Mouse (Mus musculus): ENCODE data around the gene Noc2l. TPM values are rescaled to one million over a fixed set of nuclear protein-coding genes. Genes with fewer than 3 reads are reported as not detected.

Gene Noc2l
- polyA plus RNA-seq, 1 experiment from 2014 or later = 59.0 TPM

- Histone ChIP-seq H3K4me1 (replicated peaks) (peaks cover 15% of the 10 kb centered on the region), H3K9ac (no peak overlapping the region), H3K9me3 (no peaks in the 10 kb centered on the region), H3K27me3 (peaks cover 16% of the 10 kb centered on the region), H3K4me2 (no peak overlapping the region), H3K4me3 (no peak overlapping the region), H3K27ac (replicated peaks) (no peak overlapping the region), H3K36me3 (peaks cover 12% of the 10 kb centered on the region)
- 35% methylated on average over 3 of the region's 3 CpGs for WGBS
- no peak for ATAC-seq (ENCODE audit: low FRiP score, low read depth)
Measured at GRCm38 (mm10) chr4:156252619-156253018, 16.8 kb downstream of the Noc2l start.

- 38% methylated on average over 7 of the region's 7 CpGs for WGBS
- Histone ChIP-seq H3K27me3 (peaks cover 16% of the 10 kb centered on the region), H3K4me1 (replicated peaks) (peaks cover 15% of the 10 kb centered on the region), H3K36me3 (peaks cover 7% of the 10 kb centered on the region), H3K27ac (replicated peaks) (no peak overlapping the region), H3K4me3 (no peak overlapping the region), H3K4me2 (no peak overlapping the region), H3K9me3 (no peaks in the 10 kb centered on the region), H3K9ac (no peak overlapping the region)
- ATAC-seq (ENCODE audit: low FRiP score, low read depth) = no peak
Measured at GRCm38 (mm10) chr4:156253043-156253442, 17.2 kb downstream of the Noc2l start.

- peak; percentile 47 for ATAC-seq (ENCODE audit: low FRiP score, low read depth)
- Histone ChIP-seq H3K9me3 (no peaks in the 10 kb centered on the region), H3K36me3 (no peaks in the 10 kb centered on the region), H3K4me1 (replicated peaks) (peaks cover 15% of the 10 kb centered on the region), H3K27ac (replicated peaks) (no peak overlapping the region), H3K9ac (no peak overlapping the region), H3K4me2 (peak overlapping the region; percentile 51), H3K4me3 (peak overlapping the region; percentile 24), H3K27me3 (peaks cover 16% of the 10 kb centered on the region)
- WGBS = 2% methylated on average over 27 of the region's 30 CpGs
Measured at GRCm38 (mm10) chr4:156254361-156255077, 18.7 kb downstream of the Noc2l start.

- Histone ChIP-seq H3K4me1 (replicated peaks) (peaks cover 15% of the 10 kb centered on the region), H3K27ac (replicated peaks) (no peak within 1 kb of the TSS), H3K9me3 (no peaks in the 10 kb centered on the region), H3K27me3 (peaks cover 16% of the 10 kb centered on the region), H3K36me3 (no peaks in the 10 kb centered on the region), H3K4me2 (peak within 1 kb of the TSS; percentile 51), H3K9ac (no peak within 1 kb of the TSS), H3K4me3 (peak within 1 kb of the TSS; percentile 24)
- peak; percentile 55 for ATAC-seq (ENCODE audit: low FRiP score, low read depth)
- WGBS = 4% methylated on average over 26 of the region's 26 CpGs
Measured at GRCm38 (mm10) chr4:156255078-156255839, 19.4 kb downstream of the Noc2l start, which contains the start of gene Samd11. Gene Samd11, minus strand, starts transcription at chr4:156255657.

Small RNA genes within 50 kb of the gene (microRNA-seq; reads per million reads assigned to microRNA genes)
- 3.1 reads per million, percentile 13 among the genes with 10 or more reads in this experiment for gene Mir7658

Other genes starting within 250 kb of the Noc2l start
- 33.1 and 35.9 TPM in 2 replicates for gene B3galt6, start 243.4 kb upstream of the Noc2l start, polyA plus RNA-seq (2015; fragmentation: Nextera tagmentation; extraction: Ambion mirVana)
- 114 and 120 TPM in 2 replicates for gene Sdf4, start 243.1 kb upstream of the Noc2l start, polyA plus RNA-seq (2015; fragmentation: Nextera tagmentation; extraction: Ambion mirVana)
- gene Tnfrsf4, start 222.2 kb upstream of the Noc2l start, polyA plus RNA-seq (2015; fragmentation: Nextera tagmentation; extraction: Ambion mirVana) = 0.64 and 0.73 TPM in 2 replicates
- gene Tnfrsf18, start 209.8 kb upstream of the Noc2l start, polyA plus RNA-seq (2015; fragmentation: Nextera tagmentation; extraction: Ambion mirVana) = 1.9 and 2.1 TPM in 2 replicates
- gene Ttll10, start 176.6 kb upstream of the Noc2l start, polyA plus RNA-seq (2015; fragmentation: Nextera tagmentation; extraction: Ambion mirVana) = not detected in 2 replicates
- 30.0 and 32.6 TPM in 2 replicates for gene 9430015G10Rik, start 126.0 kb upstream of the Noc2l start, polyA plus RNA-seq (2015; fragmentation: Nextera tagmentation; extraction: Ambion mirVana)
- gene Rnf223, start 105.5 kb upstream of the Noc2l start, polyA plus RNA-seq (2015; fragmentation: Nextera tagmentation; extraction: Ambion mirVana) = 0.43 and 0.53 TPM in 2 replicates
- gene Agrn, start 38.5 kb upstream of the Noc2l start, polyA plus RNA-seq (2015; fragmentation: Nextera tagmentation; extraction: Ambion mirVana) = 116 TPM in 2 replicates
- 1.5 and 5.1 TPM in 2 replicates for gene Isg15, start 35.2 kb upstream of the Noc2l start, polyA plus RNA-seq (2015; fragmentation: Nextera tagmentation; extraction: Ambion mirVana)
- gene AW011738, start 32.7 kb upstream of the Noc2l start, polyA plus RNA-seq (2015; fragmentation: Nextera tagmentation; extraction: Ambion mirVana) = 4.5 and 5.0 TPM in 2 replicates
- 1.9 and 2.5 TPM in 2 replicates for gene Perm1, start 20.1 kb upstream of the Noc2l start, polyA plus RNA-seq (2015; fragmentation: Nextera tagmentation; extraction: Ambion mirVana)
- 26.1 and 30.4 TPM in 2 replicates for gene Plekhn1, start 1.2 kb upstream of the Noc2l start, polyA plus RNA-seq (2015; fragmentation: Nextera tagmentation; extraction: Ambion mirVana)
- gene Samd11, start 19.6 kb downstream of the Noc2l start, polyA plus RNA-seq (2015; fragmentation: Nextera tagmentation; extraction: Ambion mirVana) = 2.2 and 3.9 TPM in 2 replicates
- gene Vmn2r-ps159, start 95.1 kb downstream of the Noc2l start, polyA plus RNA-seq (2015; fragmentation: Nextera tagmentation; extraction: Ambion mirVana) = not detected in 2 replicates

Measured in hindbrain, embryonic 15.5 days (tissue).